10 mouse cellular contexts compared by ENCODE assay signal in genomic region chr7:49266422-49266821, GRCm38 (mm10).
A peak's percentile ranks its signal among the peaks of the same experiment; 100 is the strongest.
DNase-seq lines count a peak whose midpoint lies in the region; ATAC-seq and TF ChIP-seq lines count a peak whose summit lies in the region.
"Had no signal": no experiment of that assay in that cellular context is flagged by ENCODE, and none has a peak within 500 bp of the region (broad histone marks: within the 10 kb centered on the region; RNA-seq: fewer than 3 reads in every experiment).

No protein-coding gene starts in this region.

- no peak overlapping the region for H3K4me3 ChIP-seq in forebrain, embryonic 14.5 days (ENCODE audit: low read depth, low read length)
- H3K4me3 ChIP-seq in forebrain, embryonic 12.5 days (replicated peaks): no peak overlapping the region
- no peak overlapping the region for H3K4me3 ChIP-seq in midbrain, postnatal 0 days (ENCODE audit: low read depth, low read length)
- no peak overlapping the region for H3K4me3 ChIP-seq in midbrain, embryonic 13.5 days (replicated peaks)
- H3K4me3 ChIP-seq: intestine, embryonic 15.5 days; limb, embryonic 13.5 days had no signal

- no peak overlapping the region for H3K27ac ChIP-seq in forebrain, embryonic 14.5 days (ENCODE audit: low read depth, low read length)
- H3K27ac ChIP-seq in forebrain, embryonic 12.5 days: no peak overlapping the region
- H3K27ac ChIP-seq in midbrain, postnatal 0 days (ENCODE audit: low read depth, low read length): no peak overlapping the region
- H3K27ac ChIP-seq in midbrain, embryonic 13.5 days: no peak overlapping the region
- H3K27ac ChIP-seq: intestine, embryonic 15.5 days; limb, embryonic 13.5 days had no signal

- no peaks in the 10 kb centered on the region for H3K36me3 ChIP-seq in forebrain, embryonic 14.5 days (ENCODE audit: control insufficient read depth, insufficient read depth, low read length)
- H3K36me3 ChIP-seq in forebrain, embryonic 12.5 days (replicated peaks): no peaks in the 10 kb centered on the region
- H3K36me3 ChIP-seq in midbrain, postnatal 0 days (ENCODE audit: insufficient read depth, low read length): no peaks in the 10 kb centered on the region
- no peaks in the 10 kb centered on the region for H3K36me3 ChIP-seq in midbrain, embryonic 13.5 days
- H3K36me3 ChIP-seq: intestine, embryonic 15.5 days; limb, embryonic 13.5 days had no signal

- H3K4me1 ChIP-seq in forebrain, embryonic 14.5 days (ENCODE audit: control insufficient read depth, insufficient read depth, low read length): peaks cover 3% of the 10 kb centered on the region; the same call in 1 of the 2 replicates
- peaks cover 3% of the 10 kb centered on the region; the same call in 1 of the 2 replicates for H3K4me1 ChIP-seq in forebrain, embryonic 12.5 days
- peaks cover 6% of the 10 kb centered on the region for H3K4me1 ChIP-seq in midbrain, postnatal 0 days (ENCODE audit: insufficient read depth, low read length)
- H3K4me1 ChIP-seq in midbrain, embryonic 13.5 days (replicated peaks): peaks cover 17% of the 10 kb centered on the region
- H3K4me1 ChIP-seq: intestine, embryonic 15.5 days had no signal

- H3K27me3 ChIP-seq in forebrain, embryonic 14.5 days (replicated peaks; ENCODE audit: control insufficient read depth, insufficient read depth, low read length): no peaks in the 10 kb centered on the region
- H3K27me3 ChIP-seq in forebrain, embryonic 12.5 days: peaks cover 8% of the 10 kb centered on the region; the same call in 1 of the 2 replicates
- H3K27me3 ChIP-seq in midbrain, postnatal 0 days (ENCODE audit: insufficient read depth, low read length): no peaks in the 10 kb centered on the region
- no peaks in the 10 kb centered on the region for H3K27me3 ChIP-seq in midbrain, embryonic 13.5 days
- H3K27me3 ChIP-seq: intestine, embryonic 15.5 days; limb, embryonic 13.5 days had no signal

- peak; percentile 54 for ATAC-seq in forebrain, embryonic 14.5 days
- no peak for ATAC-seq in forebrain, embryonic 12.5 days (ENCODE audit: low FRiP score)
- no peak for ATAC-seq in midbrain, postnatal 0 days (ENCODE audit: low FRiP score)
- no peak for ATAC-seq in midbrain, embryonic 13.5 days
- no peak for ATAC-seq in megakaryocyte, adult 5-6 weeks (ENCODE audit: poor library complexity, severe bottlenecking)
- ATAC-seq: intestine, embryonic 15.5 days had no signal

- no peak overlapping the region for H3K4me2 ChIP-seq in forebrain, embryonic 14.5 days (ENCODE audit: low read length)
- no peak overlapping the region for H3K4me2 ChIP-seq in forebrain, embryonic 12.5 days
- H3K4me2 ChIP-seq in midbrain, postnatal 0 days (ENCODE audit: low read depth, low read length, poor library complexity, severe bottlenecking): no peak overlapping the region
- H3K4me2 ChIP-seq in midbrain, embryonic 13.5 days (replicated peaks): no peak overlapping the region
- H3K4me2 ChIP-seq: intestine, embryonic 15.5 days; limb, embryonic 13.5 days had no signal

- no peaks in the 10 kb centered on the region for H3K9me3 ChIP-seq in forebrain, embryonic 14.5 days (replicated peaks; ENCODE audit: control insufficient read depth, low read length)
- no peaks in the 10 kb centered on the region for H3K9me3 ChIP-seq in forebrain, embryonic 12.5 days
- no peaks in the 10 kb centered on the region for H3K9me3 ChIP-seq in midbrain, postnatal 0 days (ENCODE audit: low read length)
- no peaks in the 10 kb centered on the region for H3K9me3 ChIP-seq in midbrain, embryonic 13.5 days
- H3K9me3 ChIP-seq: intestine, embryonic 15.5 days; limb, embryonic 13.5 days had no signal

- no peak for TF ChIP-seq CTCF in midbrain, postnatal 0 days (IDR thresholded peaks at IDR 0.05)

- 51% methylated on average over 6 of the region's 6 CpGs for WGBS in forebrain, embryonic 14.5 days
- 92% methylated on average over 6 of the region's 6 CpGs for WGBS in forebrain, embryonic 12.5 days
- 81% methylated on average over 6 of the region's 6 CpGs for WGBS in midbrain, postnatal 0 days
- WGBS in midbrain, embryonic 13.5 days: 87% methylated on average over 6 of the region's 6 CpGs

- H3K9ac ChIP-seq in forebrain, embryonic 14.5 days (ENCODE audit: low read length): no peak overlapping the region
- no peak overlapping the region for H3K9ac ChIP-seq in forebrain, embryonic 12.5 days
- no peak overlapping the region for H3K9ac ChIP-seq in midbrain, postnatal 0 days (replicated peaks; ENCODE audit: low read length, poor library complexity, severe bottlenecking)
- no peak overlapping the region for H3K9ac ChIP-seq in midbrain, embryonic 13.5 days (replicated peaks)
- H3K9ac ChIP-seq: intestine, embryonic 15.5 days; limb, embryonic 13.5 days had no signal

- DNase-seq in forebrain, embryonic 14.5 days (ENCODE audit: low spot score): peak; percentile 75
- peak; percentile 73 for DNase-seq in midbrain, postnatal 0 days (ENCODE audit: low spot score)
- peak; percentile 57 to 75 for DNase-seq in heart, adult 9 months (ENCODE audit: low spot score in 2 of 2)
- peak; percentile 62 for DNase-seq in lung, postnatal 36 days
- no peak for DNase-seq in testis, postnatal 14 days (ENCODE audit: low spot score)
